Mouse (Mus musculus): Measurements from ENCODE around the gene Ahcyl1.

DNA sequence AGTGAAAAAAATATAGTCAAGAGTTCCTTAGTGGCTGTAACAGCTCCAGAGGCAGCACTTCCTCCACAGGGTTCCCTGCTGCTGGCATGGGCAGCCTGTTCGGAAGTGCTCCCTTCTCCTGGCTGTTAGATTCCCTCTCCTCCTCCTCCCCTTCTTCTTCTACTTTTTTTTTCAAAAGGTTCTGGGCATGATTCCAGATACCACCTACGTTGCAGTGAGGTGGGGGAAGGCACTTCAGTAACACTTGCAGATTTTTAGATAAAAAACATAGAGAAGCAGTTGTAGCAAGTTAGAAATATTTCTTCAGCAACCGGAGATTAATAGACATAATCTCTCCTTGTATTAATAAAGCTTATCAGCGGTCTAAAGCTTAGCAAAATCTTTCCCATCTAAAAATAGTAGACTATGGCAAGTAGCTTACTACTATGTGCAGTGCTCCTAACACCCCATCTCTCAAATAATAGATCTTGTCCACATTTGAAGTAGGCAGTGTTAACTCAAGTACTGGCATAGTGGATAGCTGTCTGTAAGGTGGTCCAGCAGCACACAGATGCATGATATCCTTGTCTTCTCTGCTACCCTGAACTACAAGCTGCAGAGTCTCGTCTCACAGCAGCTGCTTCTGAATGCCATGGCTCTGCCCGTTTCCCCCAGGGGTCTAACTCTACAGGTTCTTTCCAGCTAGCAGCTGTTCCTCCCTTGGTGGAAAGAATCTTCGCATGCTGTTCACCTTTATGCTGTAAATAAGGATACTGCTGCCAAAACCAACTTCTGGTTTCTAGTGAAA, 15.4 kb downstream of the Ahcyl1 start:
- TF ChIP-seq CTCF (IDR thresholded peaks at IDR 0.05; ENCODE audit: low read depth, low read length) (no peak), POLR2AphosphoS5 (IDR thresholded peaks at IDR 0.05; ENCODE audit: insufficient replicate concordance, low read depth, low read length) (no peak), TAL1 (conservative IDR thresholded peaks at IDR 0.05; ENCODE audit: low read depth, low read length) (no peak)

Data from G1E (cell line).